Comparison of ENCODE assay signal across 9 mouse cellular contexts in the genomic region with DNA sequence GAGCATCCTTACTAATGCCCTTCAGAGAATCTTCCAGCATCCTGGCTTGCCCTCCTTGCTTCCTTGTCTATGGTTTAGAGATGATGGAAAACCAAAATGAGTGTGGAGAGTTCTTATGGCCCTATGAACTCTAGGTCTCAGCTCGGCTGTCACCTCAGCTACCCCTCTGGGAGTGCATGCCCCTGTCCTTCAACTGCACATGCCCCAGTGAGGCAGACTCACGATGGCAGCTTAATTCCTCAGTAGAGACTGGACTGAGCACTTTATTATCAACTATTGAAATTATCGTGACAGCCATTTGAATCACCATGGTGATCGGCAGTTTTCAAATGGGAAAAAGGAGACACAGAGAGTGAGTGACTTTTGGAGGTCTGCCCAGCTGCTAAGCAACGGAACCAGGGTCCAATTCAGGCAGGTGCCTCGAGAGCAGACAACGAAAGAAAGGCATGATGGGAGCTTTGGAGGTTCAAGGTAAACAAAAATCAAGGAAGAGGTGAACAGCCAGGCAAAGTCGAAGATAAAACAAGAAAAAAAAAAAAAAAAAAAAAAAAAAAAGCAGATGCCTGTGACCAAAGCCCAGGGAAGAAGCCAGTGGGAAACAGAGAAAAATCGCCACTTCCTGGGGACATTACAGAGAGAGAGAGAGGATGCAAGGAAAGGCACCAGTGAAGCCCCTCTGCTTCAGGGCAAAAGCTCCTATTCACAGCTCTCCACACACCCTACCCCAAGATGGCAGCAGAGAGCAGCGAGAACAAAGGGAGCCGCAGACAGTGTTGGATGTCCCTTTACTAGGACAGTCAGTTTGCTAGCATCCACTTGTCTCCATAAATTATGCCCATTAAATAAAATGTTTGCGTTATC.
DNase-seq lines count a peak whose midpoint lies in the region; ATAC-seq and TF ChIP-seq lines count a peak whose summit lies in the region.
"Had no signal": no experiment of that assay in that cellular context is flagged by ENCODE, and none has a peak within 500 bp of the region (broad histone marks: within the 10 kb centered on the region; RNA-seq: fewer than 3 reads in every experiment).

No protein-coding gene starts in this region.

- H3K9me3 ChIP-seq in E14TG2a.4 (ENCODE audit: low read length) = no peaks in the 10 kb centered on the region
- H3K9me3 ChIP-seq: heart, embryonic 13.5 days had no signal

- peak; percentile 59 for DNase-seq in NIH3T3 (ENCODE audit: low read depth)
- peak; percentile 54 to 78 for DNase-seq in cerebellum, postnatal 25 days
- peak; percentile 17 for DNase-seq in gastrocnemius, postnatal 25 days
- DNase-seq in layer of hippocampus, adult 11-12 months (ENCODE audit: low spot score) = peak; percentile 70
- peak; percentile 45 for DNase-seq in lung, postnatal 25 days (ENCODE audit: low spot score)
- peak; percentile 77 for DNase-seq in right cerebral cortex, postnatal 14 days

- H3K4me3 ChIP-seq in E14TG2a.4 (replicated peaks; ENCODE audit: low read length) = no peak overlapping the region
- H3K4me3 ChIP-seq: heart, embryonic 13.5 days had no signal

- ATAC-seq in inflammation-experienced regulatory T-cells, adult 6 months = no peak

- TF ChIP-seq CTCF in E14TG2a.4 (conservative IDR thresholded peaks at IDR 0.05; ENCODE audit: low read length) = peak; percentile 66

- no peaks in the 10 kb centered on the region for H3K36me3 ChIP-seq in E14TG2a.4 (ENCODE audit: insufficient read depth, low read length)
- H3K36me3 ChIP-seq: heart, embryonic 13.5 days had no signal

- no peaks in the 10 kb centered on the region for H3K27me3 ChIP-seq in E14TG2a.4 (ENCODE audit: insufficient read depth, low read length)

- peaks cover 29% of the 10 kb centered on the region for H3K4me1 ChIP-seq in E14TG2a.4 (replicated peaks; ENCODE audit: low read depth, low read length)

Comparison
In these comparisons a context has a peak if more than half of its experiments do, and no peak if none do; other contexts are left out.
1. DNase-seq: peak in every context shown above with its lines; median percentile 77 in right cerebral cortex, postnatal 14 days; 70 in layer of hippocampus, adult 11-12 months; 66 in cerebellum, postnatal 25 days; 59 in NIH3T3; 45 in lung, postnatal 25 days; 17 in gastrocnemius, postnatal 25 days.